Mouse (Mus musculus) ZHBTc4 (cell line): ENCODE measurements at regions not wholly inside any gene's neighbourhood (a gene's known extent, or its start where the extent isn't known, plus 50 kb on each side); places are given as distances from the start of the nearest gene placed in this dataset.

Experiments
- DNase-seq: peaks from one replicate; pipeline ENCODE4 v3.0.0-alpha.2; 2011; ENCODE audit warnings: low read depth, low spot score

GRCm38 (mm10) chr10:22919869-22920268 is 99.9 kb upstream of the Tcf21 start:
- DNase-seq: no peak

GRCm38 (mm10) chr10:22917797-22918196 is 97.8 kb upstream of the Tcf21 start:
- DNase-seq: no peak

GRCm38 (mm10) chr10:22915785-22916514 is 96.0 kb upstream of the Tcf21 start:
- no peak for DNase-seq

- no peak for DNase-seq
These were observed 93.1 kb upstream of the Tcf21 start for GRCm38 (mm10) chr10:22913112-22913511.

GRCm38 (mm10) chr10:22908640-22909039 is 88.7 kb upstream of the Tcf21 start:
- no peak for DNase-seq

GRCm38 (mm10) chr10:22905281-22905680 is 85.3 kb upstream of the Tcf21 start:
- DNase-seq: no peak

GRCm38 (mm10) chr10:22893442-22893985 is 73.5 kb upstream of the Tcf21 start:
- no peak for DNase-seq

- no peak for DNase-seq
These were observed 67.5 kb upstream of the Tcf21 start for GRCm38 (mm10) chr10:22887451-22887850.

GRCm38 (mm10) chr10:22879714-22880113 is 59.7 kb upstream of the Tcf21 start:
- DNase-seq: peak; percentile 79

- DNase-seq: no peak
These were observed 57.7 kb upstream of the Tcf21 start for GRCm38 (mm10) chr10:22877536-22878130.

GRCm38 (mm10) chr10:22877028-22877427 is 57.1 kb upstream of the Tcf21 start:
- DNase-seq: no peak

- no peak for DNase-seq
These were observed 55.7 kb upstream of the Tcf21 start for GRCm38 (mm10) chr10:22875675-22876074.

GRCm38 (mm10) chr10:22875181-22875580 is 55.2 kb upstream of the Tcf21 start:
- no peak for DNase-seq
